Mouse (Mus musculus): ENCODE data around the gene Pqbp1. TPM values are rescaled to one million over a fixed set of nuclear protein-coding genes. Genes with fewer than 3 reads are reported as not detected.

The Pqbp1 gene
- 131 and 160 TPM in 2 replicates for polyA plus RNA-seq (2016; fragmentation: Nextera tagmentation; extraction: Ambion mirVana)

DNA sequence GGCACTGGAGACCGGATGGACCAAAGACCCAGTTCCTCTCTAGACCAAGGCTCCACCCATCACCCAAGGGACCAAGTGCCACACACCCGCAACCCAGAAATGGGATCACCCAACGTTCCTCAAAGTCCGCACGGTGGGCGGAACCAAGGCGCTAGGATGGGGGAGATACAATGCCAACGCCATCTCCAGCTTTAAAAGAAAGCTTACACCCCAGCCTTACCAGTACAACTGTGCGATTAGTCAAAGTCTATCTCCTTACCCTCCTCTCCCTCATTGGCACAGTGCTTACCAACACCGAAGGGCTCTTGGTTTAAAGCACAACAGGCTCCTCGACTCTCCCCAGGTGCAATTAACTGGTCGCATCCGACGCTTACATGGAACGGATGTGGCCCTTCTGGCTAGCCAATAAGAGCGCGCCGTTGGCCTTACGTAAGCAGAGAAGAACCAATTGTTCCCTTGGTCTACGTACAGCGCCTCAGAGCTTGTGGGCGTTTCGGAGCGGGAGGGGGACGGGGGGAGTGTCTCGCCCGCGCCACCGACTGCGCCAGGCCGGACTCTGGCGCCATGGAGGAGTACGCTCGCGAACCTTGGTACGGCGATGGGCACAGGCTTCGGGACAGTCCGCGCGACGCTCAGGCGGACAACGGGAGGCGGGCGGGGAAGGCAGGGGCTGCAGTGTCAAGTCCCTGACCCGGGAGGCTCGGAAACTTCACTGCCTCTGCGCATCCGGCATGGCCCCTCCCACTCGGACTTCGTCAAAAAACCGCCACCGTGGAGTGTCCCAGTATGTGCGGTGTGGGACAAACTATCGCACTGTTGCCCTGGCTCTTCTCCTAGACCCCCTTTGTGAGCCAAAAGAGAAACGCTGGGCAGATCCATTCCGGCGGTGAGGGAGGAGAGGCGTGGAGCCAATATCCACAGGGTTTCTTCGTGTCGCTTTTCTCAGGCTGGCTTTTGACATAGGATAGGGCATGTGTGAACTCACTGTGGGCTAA, at the start of gene Pqbp1, which contains the start of gene Timm17b:
Gene Pqbp1 (minus strand): TSS at position 390 of the 995 bp plus-strand sequence.
Gene Timm17b (plus strand): TSS at position 478 of the 995 bp plus-strand sequence.
- Histone ChIP-seq H3K4me1 (replicated peaks) (peaks cover 7% of the 10 kb centered on the region), H3K27me3 (ENCODE audit: insufficient read depth, poor library complexity, severe bottlenecking) (no peaks in the 10 kb centered on the region), H3K9me3 (0 out of 2 replicates have a peak, but pooled peaks cover 8% of the 10 kb centered on the region), H3K27ac (peak within 1 kb of the TSS; percentile 89), H3K4me3 (peak within 1 kb of the TSS; percentile 60), H3K36me3 (peaks cover 30% of the 10 kb centered on the region)
- 18% methylated on average over 62 of the region's 62 CpGs for WGBS
- peak; percentile 87 for DNase-seq (ENCODE audit: low spot score)

DNA sequence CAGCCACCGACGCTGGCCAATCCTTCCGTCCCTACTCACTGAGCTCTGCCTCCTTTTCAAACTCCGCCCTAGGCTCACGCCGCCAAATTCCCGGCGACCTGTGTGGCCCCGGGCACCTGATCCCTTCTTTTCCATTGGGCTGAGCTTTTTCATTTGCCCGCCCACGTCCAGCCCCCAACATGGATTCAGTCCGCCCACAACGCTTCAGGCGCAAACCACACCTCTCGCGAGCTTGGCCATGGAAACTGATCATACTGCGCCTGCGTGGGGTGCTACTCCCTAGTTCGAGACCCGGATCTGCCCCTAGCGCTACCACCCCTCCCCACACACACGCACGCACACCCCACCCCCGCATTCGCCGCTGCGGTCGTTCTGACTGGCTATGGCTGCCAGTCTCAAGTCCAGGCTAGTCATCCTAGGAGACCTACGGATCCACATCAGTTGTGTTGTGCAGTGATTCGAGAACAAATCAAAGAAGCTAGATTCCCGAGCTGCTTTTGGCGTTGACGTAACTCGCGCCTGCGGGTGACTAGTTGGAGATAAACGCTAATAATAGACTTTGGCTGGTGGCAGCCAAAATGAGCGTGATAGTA, 48.9 kb upstream of the Pqbp1 start:
- peaks cover 7% of the 10 kb centered on the region for H3K4me1 ChIP-seq (replicated peaks)
- DNase-seq (ENCODE audit: low spot score), result peak; percentile 93
- peak overlapping the region; percentile 56 for H3K4me3 ChIP-seq
- H3K27ac ChIP-seq, result peak overlapping the region; percentile 86
- H3K36me3 ChIP-seq, result peaks cover 8% of the 10 kb centered on the region; the same call in 1 of the 2 replicates
- peaks cover 9% of the 10 kb centered on the region; the same call in 1 of the 2 replicates for H3K9me3 ChIP-seq
- H3K27me3 ChIP-seq (ENCODE audit: insufficient read depth, poor library complexity, severe bottlenecking), result no peaks in the 10 kb centered on the region
- 16% methylated on average over 38 of the region's 38 CpGs for WGBS

DNA sequence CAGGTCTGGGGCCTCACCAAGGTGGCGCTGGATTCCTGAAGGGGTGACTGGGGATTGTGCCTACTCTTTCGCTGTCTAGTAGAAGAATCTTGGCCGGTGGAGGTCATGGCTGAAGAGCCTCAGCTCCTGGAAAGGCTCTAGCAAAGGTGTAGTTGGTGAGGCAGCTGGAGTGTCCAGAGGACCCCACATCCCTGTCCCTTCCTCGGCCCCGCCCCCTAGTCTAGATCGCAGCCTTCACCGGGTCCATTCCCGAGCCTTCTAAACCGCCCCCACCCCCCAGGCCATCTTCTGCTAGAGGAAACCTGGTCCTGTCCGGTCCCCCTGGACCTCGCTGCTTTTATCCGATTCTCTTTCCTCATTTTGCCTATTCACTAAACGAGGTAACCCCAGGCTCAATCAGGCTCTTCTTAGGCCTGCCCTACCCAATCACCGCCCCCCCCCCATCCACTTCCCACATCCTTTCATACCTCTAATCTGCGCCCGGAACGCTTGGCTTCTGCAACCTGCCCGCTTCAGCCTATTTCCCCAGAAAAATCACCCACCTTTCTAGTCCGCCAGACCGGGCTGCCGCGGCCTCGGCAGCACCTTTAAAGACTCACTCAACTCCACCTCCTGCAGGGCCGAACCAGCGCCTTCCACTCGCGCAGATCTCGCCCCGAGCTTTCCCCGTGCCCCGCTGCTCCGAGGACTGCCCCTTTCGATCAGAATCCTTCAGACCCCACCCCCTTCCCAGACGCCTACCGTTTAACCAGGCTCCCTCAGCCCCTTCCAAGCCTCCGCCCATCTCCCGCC, 48.2 kb upstream of the Pqbp1 start, which contains the start of gene Hdac6:
Gene Hdac6 (minus strand): TSS at position 782 of the 792 bp plus-strand sequence.
- H3K27me3 ChIP-seq (ENCODE audit: insufficient read depth, poor library complexity, severe bottlenecking), result no peaks in the 10 kb centered on the region
- peaks cover 7% of the 10 kb centered on the region for H3K4me1 ChIP-seq (replicated peaks)
- peak within 1 kb of the TSS; percentile 56 for H3K4me3 ChIP-seq
- DNase-seq (ENCODE audit: low spot score), result peak; percentile 22
- peak within 1 kb of the TSS; percentile 86 for H3K27ac ChIP-seq
- H3K36me3 ChIP-seq, result peaks cover 8% of the 10 kb centered on the region; the same call in 1 of the 2 replicates
- 15% methylated on average over 37 of the region's 37 CpGs for WGBS
- peaks cover 9% of the 10 kb centered on the region; the same call in 1 of the 2 replicates for H3K9me3 ChIP-seq

DNA sequence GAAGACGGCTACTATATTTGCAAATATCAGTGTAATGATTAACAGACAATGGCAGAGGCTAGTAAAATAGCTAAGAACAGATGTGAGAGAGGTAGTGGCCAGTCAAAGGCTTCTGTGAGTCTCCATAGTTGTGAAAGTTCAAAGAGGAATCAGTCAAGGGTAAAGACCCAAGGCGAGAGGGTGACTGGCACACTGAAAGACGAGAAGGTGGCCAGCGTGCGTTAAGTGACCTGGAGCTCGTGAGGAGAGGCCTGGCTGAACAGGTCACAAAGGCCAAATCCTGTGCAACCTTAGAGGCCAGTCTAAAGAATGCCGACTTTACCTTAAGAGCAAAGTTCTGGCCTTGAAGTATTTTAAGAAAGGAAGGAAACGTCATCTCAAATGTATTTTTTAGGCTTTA, 46.5 kb upstream of the Pqbp1 start:
- WGBS, result 69% methylated on average over 8 of the region's 8 CpGs
- Histone ChIP-seq H3K27ac (no peak overlapping the region), H3K27me3 (ENCODE audit: insufficient read depth, poor library complexity, severe bottlenecking) (no peaks in the 10 kb centered on the region), H3K9me3 (peaks cover 9% of the 10 kb centered on the region; the same call in 1 of the 2 replicates), H3K36me3 (peaks cover 22% of the 10 kb centered on the region), H3K4me3 (no peak overlapping the region), H3K4me1 (replicated peaks) (peaks cover 7% of the 10 kb centered on the region)
- DNase-seq (ENCODE audit: low spot score), result no peak

DNA sequence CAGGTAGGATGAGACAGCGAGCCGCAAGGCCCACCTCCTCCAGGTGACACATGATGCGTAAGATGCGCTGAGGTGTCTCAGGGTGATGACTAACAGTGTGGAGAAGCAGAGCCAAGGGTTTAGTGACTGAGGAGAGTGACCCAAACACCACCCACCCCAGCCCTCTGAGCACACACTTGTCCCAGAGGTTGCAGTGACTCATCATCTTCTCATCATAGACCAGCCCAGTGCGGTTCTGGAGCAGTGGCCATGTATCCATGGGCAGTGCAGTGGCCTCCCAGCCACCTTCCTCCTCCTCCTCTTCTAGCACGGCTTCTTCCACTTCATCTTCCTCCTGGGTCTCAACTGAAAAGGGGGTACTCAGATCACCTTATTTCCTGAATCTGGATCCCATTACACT, 38.6 kb upstream of the Pqbp1 start:
- Histone ChIP-seq H3K9me3 (peaks cover 2% of the 10 kb centered on the region; the same call in 1 of the 2 replicates), H3K4me3 (no peak overlapping the region), H3K27me3 (ENCODE audit: insufficient read depth, poor library complexity, severe bottlenecking) (no peaks in the 10 kb centered on the region), H3K27ac (no peak overlapping the region), H3K4me1 (replicated peaks) (no peaks in the 10 kb centered on the region), H3K36me3 (peaks cover 75% of the 10 kb centered on the region)
- no peak for DNase-seq (ENCODE audit: low spot score)
- WGBS, result 97% methylated on average over 6 of the region's 6 CpGs

DNA sequence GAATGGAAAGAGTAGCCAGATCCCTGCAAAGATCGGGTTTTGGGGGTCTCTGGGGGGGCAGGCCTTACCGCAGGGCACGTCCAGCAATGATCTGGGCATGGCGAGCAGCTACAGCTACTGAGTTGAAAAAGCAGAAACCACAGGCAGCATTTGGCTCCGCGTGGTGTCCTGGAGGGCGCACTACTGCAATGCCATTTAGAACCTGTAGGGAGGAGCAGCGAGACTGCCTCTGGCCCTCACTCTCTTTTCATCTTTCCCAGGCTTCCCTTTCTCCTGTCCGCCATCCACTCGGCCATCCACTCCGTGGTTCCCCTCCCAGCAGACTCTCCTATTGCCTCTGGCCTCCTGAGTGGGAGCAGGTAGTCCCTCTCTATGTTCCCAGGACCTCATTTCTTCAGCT, 37.8 kb upstream of the Pqbp1 start:
- Histone ChIP-seq H3K4me1 (replicated peaks) (no peaks in the 10 kb centered on the region), H3K27me3 (ENCODE audit: insufficient read depth, poor library complexity, severe bottlenecking) (no peaks in the 10 kb centered on the region), H3K4me3 (no peak overlapping the region), H3K36me3 (peaks cover 79% of the 10 kb centered on the region), H3K27ac (no peak overlapping the region), H3K9me3 (peaks cover 2% of the 10 kb centered on the region; the same call in 1 of the 2 replicates)
- no peak for DNase-seq (ENCODE audit: low spot score)
- WGBS, result 50% methylated on average over 11 of the region's 11 CpGs

DNA sequence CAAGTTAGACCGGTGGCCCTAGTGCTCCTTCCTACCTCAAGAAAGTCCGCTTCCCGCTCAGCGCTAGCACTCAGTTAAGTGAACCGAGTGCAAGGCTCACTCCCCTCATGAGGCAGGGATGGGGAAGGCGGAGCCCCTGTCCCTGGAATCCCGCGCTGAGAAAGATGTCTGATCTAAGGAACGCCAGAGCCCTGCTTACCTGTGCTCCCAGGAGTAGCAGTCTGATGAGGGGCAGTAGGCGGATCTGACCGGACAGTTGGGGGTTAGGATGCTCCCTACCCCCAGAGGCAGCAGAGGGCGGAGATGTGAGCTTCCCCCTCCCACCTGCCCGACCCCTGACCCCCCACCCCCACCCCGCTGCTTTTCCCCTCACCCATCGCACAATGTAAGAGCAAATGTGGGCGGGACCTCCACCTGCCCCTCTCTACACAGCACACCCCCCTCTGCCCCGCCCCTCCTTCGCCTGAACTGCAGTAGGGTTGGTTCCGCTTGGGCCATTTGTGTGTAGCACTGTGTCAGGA, 29.3 kb upstream of the Pqbp1 start, which contains the start of gene Eras:
Gene Eras (minus strand): TSS at position 338 of the 521 bp plus-strand sequence.
- no peak for DNase-seq (ENCODE audit: low spot score)
- Histone ChIP-seq H3K9me3 (peaks cover 8% of the 10 kb centered on the region; the same call in 1 of the 2 replicates), H3K4me3 (peak within 1 kb of the TSS; percentile 11; the same call in 1 of the 2 replicates), H3K36me3 (peaks cover 43% of the 10 kb centered on the region), H3K27ac (no peak within 1 kb of the TSS), H3K27me3 (ENCODE audit: insufficient read depth, poor library complexity, severe bottlenecking) (peaks cover 63% of the 10 kb centered on the region), H3K4me1 (replicated peaks) (0 out of 2 replicates have a peak, but pooled peaks cover 7% of the 10 kb centered on the region)
- WGBS, result 17% methylated on average over 19 of the region's 19 CpGs

DNA sequence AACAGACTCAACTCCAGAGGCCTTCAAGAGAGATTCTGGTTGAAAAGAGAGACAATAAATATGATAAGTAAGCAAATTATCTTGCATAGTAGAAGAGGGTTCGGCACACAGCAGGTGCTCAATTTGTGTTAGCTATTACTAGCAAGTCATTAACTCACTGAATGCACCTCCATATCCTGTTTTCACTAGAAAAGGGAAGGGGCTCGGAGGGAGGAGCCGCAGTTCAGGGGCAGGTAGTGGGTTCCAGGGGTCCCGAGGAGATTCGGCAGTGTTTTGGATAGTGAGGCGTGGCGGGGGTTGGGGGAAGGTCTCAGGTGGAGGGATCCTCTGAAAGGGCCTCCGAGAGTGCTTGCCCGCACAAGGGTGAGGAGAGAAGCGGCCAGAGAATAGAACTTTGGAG, 28.0 kb upstream of the Pqbp1 start:
- peaks cover 14% of the 10 kb centered on the region; the same call in 1 of the 2 replicates for H3K9me3 ChIP-seq
- WGBS, result 23% methylated on average over 10 of the region's 10 CpGs
- H3K4me1 ChIP-seq (replicated peaks), result peaks cover 16% of the 10 kb centered on the region; the same call in 1 of the 2 replicates
- no peak overlapping the region for H3K4me3 ChIP-seq
- peaks cover 31% of the 10 kb centered on the region for H3K36me3 ChIP-seq
- H3K27ac ChIP-seq, result no peak overlapping the region
- no peak for DNase-seq (ENCODE audit: low spot score)
- H3K27me3 ChIP-seq (ENCODE audit: insufficient read depth, poor library complexity, severe bottlenecking), result peaks cover 76% of the 10 kb centered on the region

DNA sequence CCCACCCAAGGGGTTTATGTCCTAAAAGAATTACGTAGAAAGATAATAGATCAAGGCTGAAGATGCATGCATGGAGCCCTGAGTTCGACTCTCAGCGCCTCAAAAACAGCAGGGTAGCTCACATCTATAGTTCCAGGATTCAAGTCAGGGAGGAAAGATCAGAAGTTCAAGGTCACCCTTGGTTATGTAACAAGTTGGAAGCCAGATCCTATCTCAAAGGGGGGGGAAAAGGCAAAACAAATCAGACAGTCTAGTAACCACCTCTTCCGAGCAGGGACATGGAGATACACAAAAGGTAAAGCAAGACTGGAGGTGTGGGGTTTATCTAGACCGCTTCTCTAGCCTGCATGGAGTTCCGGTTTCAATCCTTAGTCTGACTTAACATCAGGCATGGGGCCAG, 27.2 kb upstream of the Pqbp1 start:
- Histone ChIP-seq H3K4me1 (replicated peaks) (peaks cover 20% of the 10 kb centered on the region; the same call in 1 of the 2 replicates), H3K9me3 (peaks cover 14% of the 10 kb centered on the region; the same call in 1 of the 2 replicates), H3K4me3 (no peak overlapping the region), H3K36me3 (peaks cover 22% of the 10 kb centered on the region), H3K27me3 (ENCODE audit: insufficient read depth, poor library complexity, severe bottlenecking) (peaks cover 84% of the 10 kb centered on the region), H3K27ac (no peak overlapping the region)
- WGBS, result 73% methylated on average over 6 of the region's 6 CpGs
- no peak for DNase-seq (ENCODE audit: low spot score)

DNA sequence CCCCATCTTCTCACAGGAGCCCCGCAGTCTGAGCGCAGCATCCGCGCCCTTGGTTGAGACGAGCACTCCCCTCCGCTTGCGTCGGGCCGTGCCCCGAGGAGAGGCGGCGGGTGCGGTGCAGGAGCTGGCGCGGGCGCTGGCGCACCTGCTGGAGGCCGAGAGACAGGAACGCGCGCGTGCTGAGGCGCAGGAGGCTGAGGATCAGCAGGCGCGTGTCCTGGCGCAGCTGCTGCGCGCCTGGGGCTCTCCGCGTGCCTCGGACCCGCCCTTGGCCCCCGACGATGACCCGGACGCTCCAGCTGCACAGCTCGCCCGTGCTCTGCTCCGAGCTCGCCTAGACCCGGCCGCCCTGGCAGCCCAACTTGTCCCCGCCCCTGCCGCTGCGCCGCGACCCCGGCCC, 23.0 kb upstream of the Pqbp1 start:
- 17% methylated on average over 48 of the region's 48 CpGs for WGBS
- peak; percentile 44 for DNase-seq (ENCODE audit: low spot score)
- H3K27me3 ChIP-seq (ENCODE audit: insufficient read depth, poor library complexity, severe bottlenecking), result peaks cover 76% of the 10 kb centered on the region
- H3K27ac ChIP-seq, result peak overlapping the region; percentile 29; the same call in 1 of the 2 replicates
- peaks cover 10% of the 10 kb centered on the region; the same call in 1 of the 2 replicates for H3K9me3 ChIP-seq
- H3K4me1 ChIP-seq (replicated peaks), result peaks cover 27% of the 10 kb centered on the region
- H3K36me3 ChIP-seq, result no peaks in the 10 kb centered on the region
- H3K4me3 ChIP-seq, result peak overlapping the region; percentile 47

DNA sequence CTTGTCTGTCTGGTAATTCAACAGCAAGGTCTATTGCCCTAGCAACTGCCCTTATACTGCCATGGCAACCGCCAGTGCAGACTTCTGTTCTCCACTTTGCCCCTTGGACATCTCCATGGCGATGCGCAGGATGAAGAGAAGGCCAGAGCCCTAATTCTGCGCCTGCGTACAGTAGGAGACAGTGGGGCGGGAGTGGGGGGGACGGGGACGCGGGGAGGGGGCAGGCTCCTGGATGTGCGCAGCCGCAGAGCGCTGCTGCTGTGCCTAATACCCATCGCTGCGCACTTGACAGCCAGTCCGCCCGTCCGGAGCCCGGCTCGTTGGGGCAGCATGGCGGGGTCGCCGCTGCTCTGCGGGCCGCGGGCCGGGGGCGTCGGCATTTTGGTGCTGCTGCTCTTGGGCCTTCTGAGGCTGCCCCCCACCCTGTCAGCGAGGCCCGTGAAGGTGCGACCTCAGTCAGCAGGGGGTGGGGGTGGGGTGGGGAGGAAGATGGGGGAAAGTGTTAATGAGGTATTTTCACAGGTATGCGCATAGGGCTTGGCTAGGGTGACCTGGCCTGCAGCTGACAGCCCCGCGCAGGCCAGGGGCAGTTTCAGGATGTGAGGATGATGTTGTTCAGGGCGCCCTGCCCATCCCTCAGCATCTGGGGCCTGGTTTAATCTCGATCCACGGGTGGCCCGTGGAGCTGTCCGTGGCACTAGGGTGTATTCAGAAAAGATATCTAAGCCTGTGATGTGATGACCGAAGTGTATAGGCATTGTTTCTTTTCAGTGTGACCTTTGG, 20.7 kb upstream of the Pqbp1 start, which contains the start of gene Pcsk1n:
Gene Pcsk1n (plus strand): TSS at position 222 of the 783 bp plus-strand sequence.
- H3K27ac ChIP-seq, result peak within 1 kb of the TSS; percentile 59
- H3K36me3 ChIP-seq, result no peaks in the 10 kb centered on the region
- H3K4me1 ChIP-seq (replicated peaks), result peaks cover 27% of the 10 kb centered on the region
- peaks cover 55% of the 10 kb centered on the region for H3K27me3 ChIP-seq (ENCODE audit: insufficient read depth, poor library complexity, severe bottlenecking)
- peak within 1 kb of the TSS; percentile 48 for H3K4me3 ChIP-seq
- 19% methylated on average over 38 of the region's 40 CpGs for WGBS
- DNase-seq (ENCODE audit: low spot score), result peak; percentile 77
- H3K9me3 ChIP-seq, result peaks cover 10% of the 10 kb centered on the region; the same call in 1 of the 2 replicates

All from hindbrain, embryonic 10.5 days (tissue).